Mouse (Mus musculus) cortical plate, adult 2 months (tissue): Measurements from ENCODE around the gene Lpcat2. TPM values are rescaled to one million over a fixed set of nuclear protein-coding genes. Genes with fewer than 3 reads are reported as not detected.

Experiments
- H3K27ac ChIP-seq: fragments of 200-500 bp; 2 replicates; pipeline ENCODE4 v1.5.1; 2012; ENCODE audit warnings: low read length, control low read depth, inconsistent platforms; ENCODE audit not compliant: insufficient read depth
- H3K4me1 ChIP-seq: fragments of 200-500 bp; 2 replicates; pipeline ENCODE4 v1.6.1; 2011; ENCODE audit warnings: low read length; ENCODE audit not compliant: control insufficient read depth, insufficient read depth
- H3K4me3 ChIP-seq: fragments of 200-500 bp; 2 replicates; pipeline ENCODE4 v1.5.1; 2011; ENCODE audit warnings: mild to moderate bottlenecking, low read length, control low read depth; ENCODE audit not compliant: insufficient read depth
- CTCF ChIP-seq: fragments of 200-500 bp; IDR thresholded peaks from 2 replicates; pipeline ENCODE4 v1.5.1; 2011; ENCODE audit warnings: mild to moderate bottlenecking, control low read depth, low read length; ENCODE audit not compliant: insufficient read depth; ENCODE audit errors: extremely low read depth
- POLR2A ChIP-seq: fragments of 200-500 bp; IDR thresholded peaks from 2 replicates; pipeline ENCODE4 v1.6.1; 2011; ENCODE audit warnings: mild to moderate bottlenecking, low read length, control low read depth; ENCODE audit not compliant: insufficient read depth; ENCODE audit errors: extremely low read depth
- polyA plus RNA-seq: library from polyadenylated mRNA; depleted of rRNA; stranded (reverse); fragments of >200 nt; gene quantifications from 2 replicates; pipeline ENCODE4 v1.2.3, GENCODE M21; 2012; rRNA removed

Gene Lpcat2
- polyA plus RNA-seq, 1 experiment: 13.7 TPM

- Histone ChIP-seq H3K27ac (no peak overlapping the region), H3K4me1 (no peaks in the 10 kb centered on the region), H3K4me3 (no peak overlapping the region)
- TF ChIP-seq CTCF: no peak
- no peak for TF ChIP-seq POLR2A
Measured at GRCm38 (mm10) chr8:92950639-92951371, 95.7 kb downstream of the Lpcat2 start.

GRCm38 (mm10) chr8:92954044-92954443 lies 98.9 kb downstream of the Lpcat2 start:
- H3K27ac ChIP-seq: no peak overlapping the region
- H3K4me1 ChIP-seq: no peaks in the 10 kb centered on the region
- H3K4me3 ChIP-seq: no peak overlapping the region
- TF ChIP-seq CTCF (no peak), POLR2A (no peak)

GRCm38 (mm10) chr8:92959779-92960178 lies 104.6 kb downstream of the Lpcat2 start, which contains the start of gene Slc6a2:
Slc6a2 (plus strand) TSS chr8:92960079.
- Histone ChIP-seq H3K4me1 (no peaks in the 10 kb centered on the region), H3K27ac (no peak within 1 kb of the TSS), H3K4me3 (no peak within 1 kb of the TSS)
- no peak for TF ChIP-seq CTCF
- TF ChIP-seq POLR2A: no peak

- Histone ChIP-seq H3K4me1 (no peaks in the 10 kb centered on the region), H3K4me3 (no peak overlapping the region), H3K27ac (no peak overlapping the region)
- TF ChIP-seq CTCF (no peak), POLR2A (no peak)
Measured at GRCm38 (mm10) chr8:92960451-92960911, 105.3 kb downstream of the Lpcat2 start.

- no peak overlapping the region for H3K4me3 ChIP-seq
- H3K27ac ChIP-seq: no peak overlapping the region
- no peaks in the 10 kb centered on the region for H3K4me1 ChIP-seq
- TF ChIP-seq POLR2A (no peak), CTCF (no peak)
Measured at GRCm38 (mm10) chr8:92961088-92961487, 105.9 kb downstream of the Lpcat2 start.

GRCm38 (mm10) chr8:92964556-92964955 lies 109.4 kb downstream of the Lpcat2 start:
- TF ChIP-seq POLR2A (no peak), CTCF (no peak)
- no peak overlapping the region for H3K4me3 ChIP-seq
- no peaks in the 10 kb centered on the region for H3K4me1 ChIP-seq
- no peak overlapping the region for H3K27ac ChIP-seq

Other genes with a start within 250 kb of the Lpcat2 start
- gene Irx6, start 181.1 kb upstream of the Lpcat2 start, polyA plus RNA-seq: 0.17 and 0.19 TPM in 2 replicates
- 2.3 and 2.9 TPM in 2 replicates for gene Mmp2, start 28.0 kb upstream of the Lpcat2 start, polyA plus RNA-seq
- 0.78 and 1.2 TPM in 2 replicates for gene Capns2, start 46.1 kb downstream of the Lpcat2 start, polyA plus RNA-seq
- gene Slc6a2, start 104.7 kb downstream of the Lpcat2 start, polyA plus RNA-seq: 0.02 TPM in 2 replicates
- 0.08 and 0.09 TPM in 2 replicates for gene Ces1a, start 192.9 kb downstream of the Lpcat2 start, polyA plus RNA-seq
- gene Ces1b, start 224.7 kb downstream of the Lpcat2 start, polyA plus RNA-seq: not detected in 2 replicates